Mouse (Mus musculus) embryonic fibroblast, embryonic 13.5 days (primary cell): ENCODE data around the gene Zbtb37. TPM values are rescaled to one million over a fixed set of nuclear protein-coding genes. Genes with fewer than 3 reads are reported as not detected.
"Not testable (repeated sequence)": the region's sequence is repeated elsewhere in the genome, so short reads cannot be mapped to it uniquely, and the experiment has no call there.

Experiments used
- H3K27ac ChIP-seq: 2 replicates; pipeline ENCODE4 v1.5.1; 2012; ENCODE audit warnings: low read length, control low read depth, inconsistent platforms; ENCODE audit not compliant: insufficient read depth
- H3K4me1 ChIP-seq: 2 replicates; pipeline ENCODE4 v1.6.1; 2011; ENCODE audit warnings: low read length; ENCODE audit not compliant: control insufficient read depth, insufficient read depth
- H3K4me3 ChIP-seq: 2 replicates; pipeline ENCODE4 v1.5.1; 2011; ENCODE audit warnings: mild to moderate bottlenecking, control low read depth, low read length; ENCODE audit not compliant: insufficient read depth
- CTCF ChIP-seq: IDR thresholded peaks from 2 replicates; pipeline ENCODE4 v1.5.1; 2011; ENCODE audit warnings: mild to moderate bottlenecking, control low read depth, low read length, moderate library complexity, borderline replicate concordance; ENCODE audit not compliant: insufficient read depth
- POLR2A ChIP-seq: IDR thresholded peaks from 2 replicates; pipeline ENCODE4 v1.6.1; 2011; ENCODE audit warnings: low read depth, mild to moderate bottlenecking, control low read depth, low read length, moderate library complexity
- polyA plus RNA-seq: library from polyadenylated mRNA; stranded (reverse); fragments of >200 nt; gene quantifications from 2 replicates; pipeline ENCODE4 v1.2.4, GENCODE M21; 2011; ENCODE audit warnings: low read depth; ENCODE audit not compliant: missing spikeins, insufficient read length

The Zbtb37 gene
- polyA plus RNA-seq, 1 experiment: 11.2 TPM

DNA sequence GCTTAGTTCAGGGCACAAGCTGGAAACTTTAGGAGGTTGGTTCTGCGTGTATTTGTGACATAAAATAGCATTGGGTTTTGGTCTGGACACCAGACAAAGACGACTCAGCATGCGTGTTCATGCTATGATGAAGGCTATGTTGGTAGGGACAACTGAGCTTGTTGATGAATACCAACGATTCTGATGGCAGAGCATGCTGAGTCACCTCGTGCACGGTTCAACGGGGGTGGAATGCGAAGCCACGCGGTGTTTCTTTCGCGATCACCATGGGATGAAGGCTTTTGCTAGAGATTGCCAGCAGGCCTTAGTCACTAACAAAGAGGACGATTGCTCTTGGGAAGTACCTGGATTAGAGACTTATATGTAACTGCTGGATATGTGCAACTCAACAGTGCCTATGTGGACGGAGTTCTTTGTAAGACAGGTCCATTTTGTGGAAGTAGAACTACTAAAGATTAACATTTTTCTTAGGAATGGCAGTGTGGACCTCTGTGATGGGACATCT lies 684 bp upstream of the Zbtb37 start:
- H3K27ac ChIP-seq: peak overlapping the region; percentile 91
- peak overlapping the region; percentile 82 for H3K4me3 ChIP-seq
- H3K4me1 ChIP-seq: 0 out of 2 replicates have a peak, but pooled peaks cover 4% of the 10 kb centered on the region
- TF ChIP-seq CTCF: no peak
- TF ChIP-seq POLR2A: peak; percentile 62

DNA sequence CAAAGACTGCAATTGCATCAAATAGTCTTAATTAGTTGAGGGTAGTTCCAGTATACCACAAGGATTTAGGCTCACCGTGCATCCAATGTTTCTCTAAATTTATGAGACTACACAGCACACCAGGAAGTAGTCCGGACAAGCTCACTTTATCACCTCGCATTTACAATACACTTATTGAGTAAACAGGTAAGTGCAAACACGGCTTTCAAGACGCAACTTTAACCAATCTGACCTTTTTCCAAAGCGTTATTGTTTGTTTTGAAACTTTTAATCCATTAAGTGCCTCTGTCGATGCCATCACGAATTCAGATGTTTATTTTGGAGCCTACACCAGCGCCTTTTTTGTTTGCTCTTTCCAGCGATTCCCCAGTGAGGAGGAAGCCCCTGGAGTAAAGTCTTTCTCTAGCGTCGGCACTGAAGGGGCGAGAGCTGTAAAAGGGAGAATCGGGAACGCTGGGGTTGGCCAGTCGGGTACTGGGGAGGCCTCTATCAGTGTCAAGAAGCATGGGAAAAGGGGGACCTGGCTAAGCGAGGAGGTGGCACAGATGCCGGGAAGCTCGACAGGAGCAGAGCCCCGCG lies 704 bp downstream of the Zbtb37 start:
- no peak for TF ChIP-seq CTCF
- TF ChIP-seq POLR2A: peak; percentile 14; the same call in 1 of the 2 replicates
- peak overlapping the region; percentile 87 for H3K27ac ChIP-seq
- H3K4me3 ChIP-seq: peak overlapping the region; percentile 94
- H3K4me1 ChIP-seq: no peaks in the 10 kb centered on the region

DNA sequence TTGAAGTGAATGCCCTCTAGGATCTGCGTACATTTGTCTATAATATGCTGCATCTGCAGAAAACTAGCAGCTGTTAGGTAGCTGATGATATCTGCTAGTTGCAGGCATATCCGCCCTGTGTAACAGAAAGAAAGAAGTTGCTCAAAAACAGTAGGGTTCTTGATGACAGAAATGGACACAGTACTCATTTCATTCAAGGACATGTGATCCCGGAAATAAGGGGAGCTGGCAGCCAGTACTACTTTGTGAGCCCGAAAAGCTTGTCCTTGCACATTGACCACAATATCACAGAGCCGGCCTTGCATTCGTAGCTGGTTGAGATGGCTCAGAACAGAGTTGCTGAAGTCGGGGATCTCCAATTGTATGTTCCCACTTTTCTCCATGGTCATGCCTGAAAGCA lies 2.3 kb downstream of the Zbtb37 start:
- H3K27ac ChIP-seq: no peak overlapping the region
- H3K4me3 ChIP-seq: no peak overlapping the region
- H3K4me1 ChIP-seq: no peaks in the 10 kb centered on the region
- no peak for TF ChIP-seq POLR2A
- TF ChIP-seq CTCF: no peak

DNA sequence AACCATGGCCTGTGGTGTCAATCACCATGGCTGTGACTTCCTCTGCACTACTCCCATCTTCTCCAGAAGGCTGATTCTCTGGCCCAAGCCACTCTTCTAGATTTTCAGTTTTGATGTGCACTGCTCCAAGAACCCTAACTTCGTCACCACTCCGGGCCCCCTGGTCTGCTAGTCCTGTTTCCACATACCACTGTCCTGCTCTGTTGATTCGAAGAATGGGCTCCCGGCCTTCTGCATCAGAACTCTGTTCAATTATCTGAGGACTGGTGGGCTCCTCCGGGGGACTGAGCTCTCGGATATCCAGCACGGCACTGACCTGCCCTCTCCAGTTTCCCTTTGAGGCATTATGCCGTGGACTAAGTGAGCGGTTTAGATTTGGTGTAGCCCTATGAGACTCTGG lies 2.8 kb downstream of the Zbtb37 start:
- H3K27ac ChIP-seq: no peak overlapping the region
- no peaks in the 10 kb centered on the region for H3K4me1 ChIP-seq
- no peak for TF ChIP-seq CTCF
- TF ChIP-seq POLR2A: no peak
- H3K4me3 ChIP-seq: no peak overlapping the region

DNA sequence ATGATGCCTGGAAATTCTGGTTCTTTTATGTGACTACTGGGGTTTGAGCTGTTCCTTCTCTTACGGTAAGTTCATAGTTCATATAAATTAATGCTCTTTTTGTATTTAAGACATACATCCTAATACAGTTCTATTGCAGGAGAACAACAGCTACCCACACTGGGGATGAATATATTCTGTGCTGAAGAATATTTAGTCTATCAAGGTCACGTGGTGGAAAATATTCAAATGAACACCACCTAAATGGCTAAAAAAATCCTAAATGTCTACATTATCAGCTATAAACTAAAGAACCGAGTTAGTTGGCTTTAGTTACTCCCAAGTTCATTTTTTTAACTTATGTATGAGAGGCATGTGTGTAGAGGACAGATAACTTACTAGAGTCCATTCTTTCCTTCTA lies 4.6 kb downstream of the Zbtb37 start:
- H3K27ac ChIP-seq: no peak overlapping the region
- H3K4me3 ChIP-seq: no peak overlapping the region
- TF ChIP-seq CTCF (no peak), POLR2A (no peak)
- H3K4me1 ChIP-seq: peaks cover 2% of the 10 kb centered on the region; the same call in 1 of the 2 replicates

DNA sequence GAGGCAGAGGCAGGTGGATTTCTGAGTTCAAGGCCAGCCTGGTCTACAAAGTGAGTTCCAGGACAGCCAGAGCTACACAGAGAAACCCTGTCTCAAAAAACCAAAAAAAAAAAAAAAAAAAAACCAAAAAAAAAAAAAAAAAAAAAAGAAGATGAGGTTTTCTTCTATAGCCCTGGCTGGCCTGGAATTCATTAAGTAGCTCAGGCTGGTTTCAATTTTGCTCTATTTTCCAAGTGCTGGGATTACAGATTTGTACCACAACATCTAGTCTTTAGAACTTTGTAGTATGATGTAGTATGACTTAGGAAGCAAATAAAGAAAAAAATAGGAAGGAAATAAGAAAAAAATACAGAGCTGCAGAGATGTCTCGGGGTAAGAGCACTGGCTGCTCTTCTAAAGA lies 6.2 kb downstream of the Zbtb37 start:
- not testable (repeated sequence) for H3K27ac ChIP-seq, H3K4me1 ChIP-seq, H3K4me3 ChIP-seq

DNA sequence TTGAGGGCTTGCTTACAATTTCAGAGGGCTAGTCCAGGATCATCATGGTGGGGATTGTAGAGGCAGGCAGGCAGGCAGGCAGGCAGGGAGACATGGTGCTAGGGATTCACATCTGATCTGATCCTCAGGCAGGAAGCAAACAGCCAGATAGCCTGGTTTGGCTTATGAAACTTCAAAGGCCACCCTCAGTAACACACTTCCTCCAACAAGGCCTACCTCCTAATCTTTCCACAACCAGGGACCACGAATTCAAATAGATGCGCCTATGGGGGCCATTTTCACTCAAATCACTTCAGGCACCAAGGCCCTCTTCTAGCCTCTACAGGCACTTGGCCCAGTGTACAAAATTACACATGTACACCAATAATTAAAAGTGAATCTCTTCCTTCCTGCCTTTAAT lies 7.5 kb downstream of the Zbtb37 start:
- Histone ChIP-seq H3K27ac (no peak overlapping the region), H3K4me1 (peaks cover 2% of the 10 kb centered on the region; the same call in 1 of the 2 replicates)
- TF ChIP-seq POLR2A (no peak), CTCF (no peak)

DNA sequence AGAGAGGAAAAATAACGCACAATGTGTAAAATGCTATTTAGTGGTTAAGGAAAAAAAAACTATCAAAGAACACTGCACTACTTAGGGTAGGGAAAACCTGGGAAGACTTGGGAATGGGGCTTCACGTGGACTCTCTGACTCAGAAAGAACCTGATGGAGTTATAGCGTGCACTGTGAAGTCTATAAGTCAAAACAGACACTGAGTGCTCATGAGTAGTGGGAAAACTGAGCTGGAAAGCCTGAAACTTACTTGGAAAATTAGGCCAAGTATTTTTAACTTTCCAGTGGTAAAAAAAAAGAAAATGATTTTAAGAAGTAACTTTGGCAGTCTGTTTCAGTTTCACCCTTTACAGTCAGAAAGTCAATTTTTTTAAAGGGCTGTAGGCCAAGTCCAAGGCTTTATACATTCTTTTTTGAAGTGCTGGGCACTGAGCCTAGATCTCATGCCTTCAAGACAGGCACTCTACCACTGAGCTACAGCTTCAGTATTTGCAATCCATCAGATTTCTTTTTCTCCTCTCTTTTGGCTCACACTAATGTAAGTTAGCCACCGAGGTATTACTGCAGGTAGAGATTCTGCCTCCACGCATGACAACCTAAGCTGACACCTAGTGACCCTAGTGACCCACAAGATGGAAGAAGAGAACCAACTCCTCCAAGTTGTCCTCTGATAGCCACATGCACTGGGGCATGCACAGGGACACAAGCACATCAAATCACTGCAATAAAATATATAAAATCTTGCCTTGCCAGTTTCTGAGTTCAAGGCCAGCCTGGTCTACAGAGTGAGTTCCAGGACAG lies 9.0 kb downstream of the Zbtb37 start:
- TF ChIP-seq POLR2A (no peak), CTCF (no peak)
- Histone ChIP-seq H3K4me3 (no peak overlapping the region), H3K4me1 (peaks cover 2% of the 10 kb centered on the region; the same call in 1 of the 2 replicates), H3K27ac (peak overlapping the region; percentile 83)

More for the DNA sequence above, 7.5 kb downstream of the Zbtb37 start:
- no peak overlapping the region for H3K4me3 ChIP-seq

DNA sequence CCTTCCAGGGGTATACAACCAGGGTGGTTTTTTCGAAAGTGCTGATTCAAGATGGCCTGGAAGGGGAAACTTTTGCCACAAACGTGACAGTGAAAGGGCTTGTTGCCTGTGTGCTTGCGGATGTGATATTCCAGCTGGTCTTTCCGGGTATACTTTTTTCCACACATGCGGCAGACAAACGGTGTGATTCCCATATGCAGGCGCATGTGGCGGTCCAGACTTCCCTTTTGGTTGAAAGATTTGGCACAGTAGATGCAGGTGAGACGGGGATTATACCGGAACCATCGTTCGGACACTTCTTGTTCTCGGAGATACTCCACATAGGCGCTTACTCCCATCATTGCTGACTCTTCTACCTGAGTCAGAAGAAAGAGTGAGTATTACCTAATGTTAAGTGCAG lies 14.6 kb downstream of the Zbtb37 start:
- Histone ChIP-seq H3K4me1 (no peaks in the 10 kb centered on the region), H3K27ac (no peak overlapping the region), H3K4me3 (no peak overlapping the region)
- TF ChIP-seq POLR2A (no peak), CTCF (no peak)

DNA sequence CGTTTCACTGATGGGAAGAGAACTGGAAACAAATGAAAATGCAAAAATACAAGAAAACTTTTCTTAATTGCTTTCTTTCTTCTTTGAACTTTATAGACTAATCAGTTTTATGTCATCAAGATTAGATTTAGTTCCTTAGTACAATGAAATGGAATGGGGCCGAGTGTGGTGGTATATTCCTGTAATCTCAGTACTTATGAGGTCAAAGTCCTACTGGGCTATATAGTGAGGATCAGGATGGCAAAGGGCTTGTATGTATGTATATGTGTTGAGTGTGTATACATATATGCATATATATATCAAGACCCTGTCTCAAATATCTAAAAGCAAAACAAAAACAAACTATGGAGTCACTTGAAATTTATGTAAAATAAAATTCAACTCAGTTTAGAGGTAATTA lies 18.3 kb downstream of the Zbtb37 start:
- H3K4me3 ChIP-seq: no peak overlapping the region
- no peaks in the 10 kb centered on the region for H3K4me1 ChIP-seq
- no peak overlapping the region for H3K27ac ChIP-seq
- TF ChIP-seq CTCF: no peak
- TF ChIP-seq POLR2A: no peak
